Mouse (Mus musculus): ENCODE measurements around the gene Pou6f1. TPM values are rescaled to one million over a fixed set of nuclear protein-coding genes. Genes with fewer than 3 reads are reported as not detected.
"Not testable (repeated sequence)": the region's sequence is repeated elsewhere in the genome, so short reads cannot be mapped to it uniquely, and the experiment has no call there.

Gene Pou6f1
- polyA plus RNA-seq, 1 experiment from 2014 or later: 32.4 TPM

- not testable (repeated sequence) for H3K9ac ChIP-seq (replicated peaks); H3K9me3 ChIP-seq (replicated peaks); H3K4me2 ChIP-seq; H3K27ac ChIP-seq (replicated peaks); H3K27me3 ChIP-seq (replicated peaks); ATAC-seq (ENCODE audit: low FRiP score); H3K4me3 ChIP-seq (replicated peaks); H3K4me1 ChIP-seq
- H3K36me3 ChIP-seq: peaks cover 16% of the 10 kb centered on the region
- 92% methylated on average over 1 of the region's 1 CpGs for WGBS
Observed at GRCm38 (mm10) chr15:100541001-100541400, 58.8 kb downstream of the Pou6f1 start.

- WGBS: 94% methylated on average over 9 of the region's 9 CpGs
- no peak for ATAC-seq (ENCODE audit: low FRiP score)
Observed at GRCm38 (mm10) chr15:100539411-100539810, 60.4 kb downstream of the Pou6f1 start.

GRCm38 (mm10) chr15:100537913-100538312 lies 61.9 kb downstream of the Pou6f1 start:
- Histone ChIP-seq H3K27me3 (replicated peaks) (no peaks in the 10 kb centered on the region), H3K9ac (replicated peaks) (no peak overlapping the region), H3K36me3 (peaks cover 23% of the 10 kb centered on the region; the same call in 1 of the 2 replicates), H3K4me3 (replicated peaks) (no peak overlapping the region), H3K4me1 (no peaks in the 10 kb centered on the region), H3K4me2 (no peak overlapping the region), H3K9me3 (replicated peaks) (no peaks in the 10 kb centered on the region), H3K27ac (replicated peaks) (no peak overlapping the region)
- WGBS: 90% methylated on average over 6 of the region's 6 CpGs
- ATAC-seq (ENCODE audit: low FRiP score): no peak

More at GRCm38 (mm10) chr15:100539411-100539810, 60.4 kb downstream of the Pou6f1 start:
- peaks cover 21% of the 10 kb centered on the region for H3K36me3 ChIP-seq
- no peak overlapping the region for H3K4me3 ChIP-seq (replicated peaks)
- H3K9ac ChIP-seq (replicated peaks): no peak overlapping the region
- no peaks in the 10 kb centered on the region for H3K9me3 ChIP-seq (replicated peaks)
- no peak overlapping the region for H3K27ac ChIP-seq (replicated peaks)
- H3K27me3 ChIP-seq (replicated peaks): no peaks in the 10 kb centered on the region
- H3K4me1 ChIP-seq: no peaks in the 10 kb centered on the region
- no peak overlapping the region for H3K4me2 ChIP-seq

- no peak overlapping the region for H3K4me2 ChIP-seq
- ATAC-seq (ENCODE audit: low FRiP score): no peak
- H3K27me3 ChIP-seq (replicated peaks): no peaks in the 10 kb centered on the region
- 93% methylated on average over 5 of the region's 5 CpGs for WGBS
- H3K4me1 ChIP-seq: no peaks in the 10 kb centered on the region
- H3K36me3 ChIP-seq: peaks cover 14% of the 10 kb centered on the region; the same call in 1 of the 2 replicates
- no peaks in the 10 kb centered on the region for H3K9me3 ChIP-seq (replicated peaks)
- no peak overlapping the region for H3K27ac ChIP-seq (replicated peaks)
- H3K4me3 ChIP-seq (replicated peaks): no peak overlapping the region
- H3K9ac ChIP-seq (replicated peaks): no peak overlapping the region
Observed at GRCm38 (mm10) chr15:100527900-100528299, 71.9 kb downstream of the Pou6f1 start.

GRCm38 (mm10) chr15:100525405-100525804 lies 74.4 kb downstream of the Pou6f1 start:
- no peak overlapping the region for H3K27ac ChIP-seq (replicated peaks)
- peaks cover 28% of the 10 kb centered on the region for H3K36me3 ChIP-seq
- H3K4me1 ChIP-seq: no peaks in the 10 kb centered on the region
- 95% methylated on average over 14 of the region's 14 CpGs for WGBS
- no peak overlapping the region for H3K4me3 ChIP-seq (replicated peaks)
- ATAC-seq (ENCODE audit: low FRiP score): no peak
- no peaks in the 10 kb centered on the region for H3K27me3 ChIP-seq (replicated peaks)
- H3K9ac ChIP-seq (replicated peaks): no peak overlapping the region
- no peaks in the 10 kb centered on the region for H3K9me3 ChIP-seq (replicated peaks)
- no peak overlapping the region for H3K4me2 ChIP-seq

Small RNA genes lying within 50 kb of the gene (microRNA-seq; reads per million reads assigned to microRNA genes)
- not detected for gene Mir6961

Other genes with a start within 250 kb of the Pou6f1 start
- gene Methig1, start 246.8 kb downstream of the Pou6f1 start, polyA plus RNA-seq (2015; fragmentation: Nextera tagmentation; extraction: Ambion mirVana): 1.1 and 1.7 TPM in 2 replicates
- not detected in 2 replicates for gene Mettl7a2, start 246.8 kb downstream of the Pou6f1 start, polyA plus RNA-seq (2015; fragmentation: Nextera tagmentation; extraction: Ambion mirVana)
- gene Higd1c, start 235.4 kb downstream of the Pou6f1 start, polyA plus RNA-seq (2015; fragmentation: Nextera tagmentation; extraction: Ambion mirVana): 1.8 TPM in 1 of 2 replicates, not detected in the other
- 0.08 and 0.23 TPM in 2 replicates for gene Gm5475, start 177.8 kb downstream of the Pou6f1 start, polyA plus RNA-seq (2015; fragmentation: Nextera tagmentation; extraction: Ambion mirVana)
- gene Slc11a2, start 174.9 kb downstream of the Pou6f1 start, polyA plus RNA-seq (2015; fragmentation: Nextera tagmentation; extraction: Ambion mirVana): 23.5 and 24.2 TPM in 2 replicates
- 50.6 and 57.2 TPM in 2 replicates for gene Letmd1, start 131.0 kb downstream of the Pou6f1 start, polyA plus RNA-seq (2015; fragmentation: Nextera tagmentation; extraction: Ambion mirVana)
- 34.1 and 37.9 TPM in 2 replicates for gene Csrnp2, start 104.5 kb downstream of the Pou6f1 start, polyA plus RNA-seq (2015; fragmentation: Nextera tagmentation; extraction: Ambion mirVana)
- gene Tfcp2, start 48.0 kb downstream of the Pou6f1 start, polyA plus RNA-seq (2015; fragmentation: Nextera tagmentation; extraction: Ambion mirVana): 32.4 and 34.8 TPM in 2 replicates
- 99.3 and 144 TPM in 2 replicates for gene Dazap2, start 15.4 kb upstream of the Pou6f1 start, polyA plus RNA-seq (2015; fragmentation: Nextera tagmentation; extraction: Ambion mirVana)
- 3.0 and 7.4 TPM in 2 replicates for gene Smagp, start 37.0 kb upstream of the Pou6f1 start, polyA plus RNA-seq (2015; fragmentation: Nextera tagmentation; extraction: Ambion mirVana)
- 2.6 and 11.0 TPM in 2 replicates for gene Bin2, start 69.6 kb upstream of the Pou6f1 start, polyA plus RNA-seq (2015; fragmentation: Nextera tagmentation; extraction: Ambion mirVana)
- gene Cela1, start 87.9 kb upstream of the Pou6f1 start, polyA plus RNA-seq (2015; fragmentation: Nextera tagmentation; extraction: Ambion mirVana): 3.1 and 5.8 TPM in 2 replicates
- 0.33 and 1.5 TPM in 2 replicates for gene Galnt6, start 129.4 kb upstream of the Pou6f1 start, polyA plus RNA-seq (2015; fragmentation: Nextera tagmentation; extraction: Ambion mirVana)
- gene Slc4a8, start 161.8 kb upstream of the Pou6f1 start, polyA plus RNA-seq (2015; fragmentation: Nextera tagmentation; extraction: Ambion mirVana): 20.9 and 25.9 TPM in 2 replicates

Measured in neural tube, embryonic 15.5 days (tissue).